Mouse (Mus musculus) CH12.LX (cell line): ENCODE results near the gene Cmas. TPM values are rescaled to one million over a fixed set of nuclear protein-coding genes. Genes with fewer than 3 reads are reported as not detected.

Source experiments
- DNase-seq: peaks from one replicate; pipeline ENCODE4 v3.0.0-alpha.2; 2013; ENCODE audit errors: extremely low read depth
- H3K27ac ChIP-seq: 2 replicates; pipeline ENCODE4 v1.5.1; 2012; ENCODE audit warnings: low read depth, mild to moderate bottlenecking, control low read depth, moderate library complexity; ENCODE audit not compliant: insufficient read depth
- H3K27me3 ChIP-seq: replicated peaks from 2 replicates; pipeline ENCODE3; 2012; ENCODE audit warnings: inconsistent platforms
- H3K36me3 ChIP-seq, 2 experiments: replicated peaks in 1 of 2; 2 replicates each; pipeline versions ENCODE3 to v1.6.1; 2012; ENCODE audit warnings: inconsistent platforms in 1 of 2, low read length in 1 of 2, mild to moderate bottlenecking in 1 of 2, mixed read lengths in 1 of 2, moderate library complexity in 1 of 2; ENCODE audit not compliant: control insufficient read depth in 1 of 2, insufficient read depth in 1 of 2
- H3K4me1 ChIP-seq, 2 experiments: 2 replicates each; pipeline ENCODE4 v1.6.1; 2012; ENCODE audit warnings: inconsistent platforms in 1 of 2, moderate library complexity in 1 of 2; ENCODE audit not compliant: insufficient read depth in 2 of 2, control insufficient read depth in 1 of 2
- H3K4me2 ChIP-seq: 2 replicates; pipeline ENCODE4 v1.6.1; 2012; ENCODE audit warnings: low read depth, mild to moderate bottlenecking, control low read depth; ENCODE audit not compliant: poor library complexity, insufficient read depth, severe bottlenecking
- H3K4me3 ChIP-seq, 3 experiments: fragments of 150-350 bp in 1 of 3; sonication (generic) in 1 of 3; replicated peaks in 1 of 3; 2 replicates each; pipeline versions ENCODE3 to v1.5.1; 2011 to 2012; ENCODE audit warnings: low read depth in 2 of 3, low read length in 2 of 3, mild to moderate bottlenecking in 2 of 3, moderate library complexity in 2 of 3, control low read depth in 1 of 3, improper control_type of control experiment in 1 of 3, inconsistent platforms in 1 of 3, mixed read lengths in 1 of 3; ENCODE audit not compliant: poor library complexity in 1 of 3
- H3K79me2 ChIP-seq: replicated peaks from 2 replicates; pipeline ENCODE4 v1.6.1; 2012; ENCODE audit warnings: mild to moderate bottlenecking, moderate library complexity; ENCODE audit not compliant: control insufficient read depth, poor library complexity, insufficient read depth, severe bottlenecking; ENCODE audit errors: extremely low read depth
- H3K9ac ChIP-seq: 2 replicates; pipeline ENCODE4 v1.6.1; 2012; ENCODE audit warnings: low read depth, mild to moderate bottlenecking, control low read depth, moderate library complexity; ENCODE audit not compliant: insufficient read depth
- H3K9me3 ChIP-seq: replicated peaks from 2 replicates; pipeline ENCODE3; 2012; ENCODE audit warnings: low read length, inconsistent platforms, mixed read lengths
- BHLHE40 ChIP-seq: IDR thresholded peaks from 2 replicates; pipeline ENCODE4 v1.6.1; 2011; ENCODE audit warnings: mild to moderate bottlenecking, low read depth, low read length, improper control_type of control experiment
- CHD1 ChIP-seq: IDR thresholded peaks from 2 replicates; pipeline ENCODE4 v1.6.1; 2012; ENCODE audit warnings: low read depth, low read length, improper control_type of control experiment, inconsistent platforms
- CHD2 ChIP-seq: IDR thresholded peaks from 2 replicates; pipeline ENCODE4 v1.6.1; 2011; ENCODE audit warnings: low read length, improper control_type of control experiment
- CTCF ChIP-seq, 2 experiments: IDR thresholded peaks in 1 of 2; conservative IDR thresholded peaks in 1 of 2; 2 replicates each; pipeline ENCODE4 v1.5.1; 2011 to 2012; ENCODE audit warnings: low read depth in 2 of 2, low read length in 2 of 2, improper control_type of control experiment in 1 of 2, inconsistent platforms in 1 of 2, mild to moderate bottlenecking in 1 of 2, moderate library complexity in 1 of 2
- E2F4 ChIP-seq: IDR thresholded peaks from 2 replicates; pipeline ENCODE4 v1.6.1; 2011; ENCODE audit warnings: low read depth, low read length, improper control_type of control experiment; ENCODE audit not compliant: insufficient replicate concordance
- EP300 ChIP-seq: IDR thresholded peaks from 2 replicates; pipeline ENCODE4 v1.6.1; 2011; ENCODE audit warnings: low read length, improper control_type of control experiment
- ETS1 ChIP-seq: conservative IDR thresholded peaks from 2 replicates; pipeline ENCODE4 v1.6.1; 2012; ENCODE audit warnings: low read depth, mild to moderate bottlenecking, inconsistent platforms, low read length, improper control_type of control experiment, moderate library complexity
- GABPA ChIP-seq: IDR thresholded peaks from 2 replicates; pipeline ENCODE4 v1.6.1; 2012; ENCODE audit warnings: low read depth, low read length, improper control_type of control experiment, inconsistent platforms; ENCODE audit not compliant: insufficient replicate concordance
- IRF4 ChIP-seq: IDR thresholded peaks from 2 replicates; pipeline ENCODE4 v1.6.1; 2014; ENCODE audit warnings: low read depth, mild to moderate bottlenecking, inconsistent platforms, low read length, improper control_type of control experiment
- KAT2A ChIP-seq: IDR thresholded peaks from 2 replicates; pipeline ENCODE4 v1.6.1; 2012; ENCODE audit warnings: low read length, improper control_type of control experiment, inconsistent platforms; ENCODE audit not compliant: insufficient replicate concordance
- MAFK ChIP-seq: IDR thresholded peaks from 2 replicates; pipeline ENCODE4 v1.6.1; 2011; ENCODE audit warnings: low read length, improper control_type of control experiment; ENCODE audit not compliant: insufficient replicate concordance
- MAX ChIP-seq: IDR thresholded peaks from 2 replicates; pipeline ENCODE4 v1.6.1; 2011; ENCODE audit warnings: low read length, improper control_type of control experiment
- MAZ ChIP-seq: IDR thresholded peaks from 2 replicates; pipeline ENCODE4 v1.6.1; 2012; ENCODE audit warnings: low read depth, mild to moderate bottlenecking, inconsistent platforms, low read length, improper control_type of control experiment, moderate library complexity
- MEF2A ChIP-seq: IDR thresholded peaks from 2 replicates; pipeline ENCODE4 v1.6.1; 2014; ENCODE audit warnings: low read depth, mild to moderate bottlenecking, inconsistent platforms, low read length, improper control_type of control experiment, borderline replicate concordance
- MXI1 ChIP-seq: IDR thresholded peaks from 2 replicates; pipeline ENCODE4 v1.6.1; 2011; ENCODE audit warnings: mild to moderate bottlenecking, low read depth, low read length, improper control_type of control experiment
- NELFE ChIP-seq: IDR thresholded peaks from 2 replicates; pipeline ENCODE4 v1.6.1; 2011; ENCODE audit warnings: low read depth, low read length, improper control_type of control experiment
- PAX5 ChIP-seq: IDR thresholded peaks from 2 replicates; pipeline ENCODE4 v1.6.1; 2012; ENCODE audit warnings: low read length, inconsistent platforms, mixed read lengths
- POLR2AphosphoS2 ChIP-seq: IDR thresholded peaks from 2 replicates; pipeline ENCODE4 v1.6.1; 2011; ENCODE audit warnings: low read depth, low read length, improper control_type of control experiment
- RAD21 ChIP-seq: IDR thresholded peaks from 2 replicates; pipeline ENCODE4 v1.6.1; 2011; ENCODE audit warnings: low read depth, mild to moderate bottlenecking, low read length, improper control_type of control experiment, moderate library complexity
- SMC3 ChIP-seq: IDR thresholded peaks from 2 replicates; pipeline ENCODE4 v1.6.1; 2011; ENCODE audit warnings: low read depth, low read length, improper control_type of control experiment
- TBP ChIP-seq: conservative IDR thresholded peaks from 2 replicates; pipeline ENCODE4 v1.6.1; 2011; ENCODE audit warnings: low read depth, low read length, improper control_type of control experiment
- USF1 ChIP-seq: IDR thresholded peaks from 2 replicates; pipeline ENCODE4 v1.6.1; 2014; ENCODE audit warnings: low read depth, mild to moderate bottlenecking, inconsistent platforms, low read length, improper control_type of control experiment
- USF2 ChIP-seq: conservative IDR thresholded peaks from 2 replicates; pipeline ENCODE4 v1.6.1; 2011; ENCODE audit warnings: low read depth, low read length, improper control_type of control experiment
- ZKSCAN1 ChIP-seq: IDR thresholded peaks from 2 replicates; pipeline ENCODE4 v1.6.1; 2012; ENCODE audit warnings: low read depth, inconsistent platforms, low read length, improper control_type of control experiment, borderline replicate concordance
- ZMIZ1 ChIP-seq: IDR thresholded peaks from 2 replicates; pipeline ENCODE4 v1.6.1; 2012; ENCODE audit warnings: low read depth, mild to moderate bottlenecking, inconsistent platforms, low read length, improper control_type of control experiment
- ZNF384 ChIP-seq: IDR thresholded peaks from 2 replicates; pipeline ENCODE4 v1.6.1; 2012; ENCODE audit warnings: low read depth, low read length, improper control_type of control experiment, inconsistent platforms
- dilution Hi-C: fragments of 300-500 bp; cut with MboI; formaldehyde crosslinking; loops from 2 replicates; pipeline ENCODE4 v1.14.3; 2020; ENCODE audit warnings: low sequenced_read_pairs; ENCODE audit not compliant: extremely low pct_unique_long_range_greater_than_20kb, extremely low pct_ligation_motif_present
- in situ Hi-C: fragments of 300-500 bp; cut with MboI; formaldehyde crosslinking; loops from 3 replicates; pipeline ENCODE4 v1.14.3; 2019; ENCODE audit warnings: low sequenced_read_pairs, low pct_ligation_motif_present, low pct_unique_long_range_greater_than_20kb, mixed read lengths
- polyA plus RNA-seq: library from polyadenylated mRNA; unstranded; fragments of >175 nt; gene quantifications from 2 replicates; pipeline ENCODE4 v1.2.1, GENCODE M21; 2012; ENCODE audit warnings: low read depth; ENCODE audit not compliant: insufficient read length
- total RNA-seq, 2 experiments: library from RNA; depleted of rRNA; stranded (reverse); fragments of 300-350 nt in 1 of 2; fragments of >200 nt in 1 of 2; gene quantifications; 2 replicates each; pipeline ENCODE4 v1.2.3; 2012 to 2014

Gene Cmas
- total and polyA plus RNA-seq, 3 experiments: 39.5 to 63.9 (median 62.4) TPM

DNA sequence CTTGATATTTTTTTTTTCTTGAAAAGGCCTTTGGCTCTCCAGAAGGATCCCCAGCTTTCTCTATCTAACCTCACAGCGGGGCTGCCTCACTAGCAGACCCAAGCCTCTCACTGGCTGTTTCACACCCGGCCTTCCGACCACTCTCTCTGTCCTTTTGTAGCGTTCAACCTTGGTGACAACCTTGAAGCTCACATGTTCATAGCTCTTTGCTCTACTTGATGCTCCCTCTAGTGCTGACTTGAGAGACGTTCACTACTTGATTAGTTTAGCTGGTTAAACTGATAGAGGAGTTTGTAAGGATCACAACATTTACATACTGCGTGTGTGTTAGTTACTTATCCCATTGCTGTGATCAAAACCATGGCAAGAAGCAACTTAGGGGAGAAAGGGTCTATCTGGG lies 35.8 kb upstream of the Cmas start:
- no peaks in the 10 kb centered on the region for H3K79me2 ChIP-seq
- dilution Hi-C loops: no loop called here
- H3K4me3 ChIP-seq: no peak overlapping the region
- H3K4me1 ChIP-seq: peaks cover 0 to 3% of the 10 kb centered on the region in 2 experiments; a peak in 1 of 4 replicates
- TF ChIP-seq ZMIZ1 (no peak), MAX (no peak), SMC3 (peak; percentile 21; the same call in 1 of the 2 replicates), IRF4 (no peak), USF2 (no peak), CTCF (conservative IDR thresholded peaks at IDR 0.05 in 1 of 2, IDR thresholded peaks at IDR 0.05 in 1 of 2; ENCODE audit: low read depth in 2 of 2, low read length in 2 of 2) (peak in 1 of 2 experiments; percentile 40; a peak in 2 of 4 replicates), POLR2AphosphoS2 (no peak), MEF2A (no peak), ETS1 (no peak), CHD1 (no peak), KAT2A (no peak)
- H3K27me3 ChIP-seq: no peaks in the 10 kb centered on the region
- no peak overlapping the region for H3K27ac ChIP-seq
- no peak for DNase-seq
- peaks cover 2% of the 10 kb centered on the region for H3K9me3 ChIP-seq
- no peak overlapping the region for H3K9ac ChIP-seq
- in situ Hi-C loops: no loop called here
- H3K36me3 ChIP-seq: no peaks in the 10 kb centered on the region
- no peak overlapping the region for H3K4me2 ChIP-seq

DNA sequence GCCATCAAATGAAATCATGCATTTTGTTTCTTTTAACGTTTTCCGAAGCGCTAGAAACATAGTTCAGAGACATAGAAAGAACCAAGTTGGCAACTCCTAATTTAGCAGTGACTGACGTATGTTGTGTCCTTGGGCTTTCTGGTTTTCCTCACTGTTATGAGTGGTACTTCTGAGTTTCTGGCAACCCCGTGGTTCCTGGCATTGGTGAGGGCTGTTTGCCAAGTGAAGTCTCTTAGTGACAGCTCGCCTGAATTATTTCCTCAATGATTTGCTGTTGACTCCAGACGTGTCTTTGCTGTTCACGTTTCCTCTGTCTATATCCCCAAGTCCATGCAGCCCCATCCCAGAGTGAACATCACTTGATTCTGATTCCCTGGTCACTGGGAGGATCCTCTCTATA lies 34.8 kb upstream of the Cmas start:
- H3K27ac ChIP-seq: no peak overlapping the region
- in situ Hi-C loops (no loop called here), dilution Hi-C loops (no loop called here)
- no peak overlapping the region for H3K4me3 ChIP-seq
- no peaks in the 10 kb centered on the region for H3K79me2 ChIP-seq
- H3K27me3 ChIP-seq: no peaks in the 10 kb centered on the region
- H3K4me1 ChIP-seq: peaks cover 0 to 3% of the 10 kb centered on the region in 2 experiments; a peak in 1 of 4 replicates
- H3K9me3 ChIP-seq: peaks cover 2% of the 10 kb centered on the region
- DNase-seq: no peak
- H3K4me2 ChIP-seq: no peak overlapping the region
- no peak overlapping the region for H3K9ac ChIP-seq
- TF ChIP-seq E2F4 (no peak), MAX (no peak), MAZ (no peak), EP300 (no peak), PAX5 (no peak), GABPA (no peak), USF2 (no peak), MXI1 (no peak), MAFK (no peak), CHD2 (no peak), NELFE (no peak), POLR2AphosphoS2 (no peak), TBP (no peak), USF1 (no peak), BHLHE40 (no peak), RAD21 (no peak), ETS1 (no peak), ZKSCAN1 (no peak), ZNF384 (no peak)
- TF ChIP-seq, all 38 proteins: peak for 0
- no peaks in the 10 kb centered on the region for H3K36me3 ChIP-seq
